ENCODE assay signal across 8 mouse cellular contexts in genomic region chr7:31082831-31083588, GRCm38 (mm10). TPM values are rescaled to one million over a fixed set of nuclear protein-coding genes. Genes with fewer than 3 reads are reported as not detected.
DNase-seq lines count a peak whose midpoint lies in the region; ATAC-seq lines count a peak whose summit lies in the region.

No protein-coding gene starts in this region.

- H3K4me2 ChIP-seq in forebrain, embryonic 11.5 days (ENCODE audit: low read depth, low read length, severe bottlenecking), result no peak overlapping the region
- no peak overlapping the region for H3K4me2 ChIP-seq in stomach, embryonic 15.5 days

- no peaks in the 10 kb centered on the region for H3K36me3 ChIP-seq in forebrain, embryonic 10.5 days (replicated peaks)
- H3K36me3 ChIP-seq in forebrain, embryonic 11.5 days (ENCODE audit: control insufficient read depth, insufficient read depth, low read length), result no peaks in the 10 kb centered on the region
- no peaks in the 10 kb centered on the region for H3K36me3 ChIP-seq in stomach, embryonic 15.5 days

- no peaks in the 10 kb centered on the region for H3K9me3 ChIP-seq in forebrain, embryonic 10.5 days
- no peaks in the 10 kb centered on the region for H3K9me3 ChIP-seq in forebrain, embryonic 11.5 days (ENCODE audit: control insufficient read depth, low read length)
- H3K9me3 ChIP-seq in stomach, embryonic 15.5 days, result no peaks in the 10 kb centered on the region

- no peaks in the 10 kb centered on the region for H3K27me3 ChIP-seq in forebrain, embryonic 10.5 days (ENCODE audit: poor library complexity, severe bottlenecking)
- H3K27me3 ChIP-seq in forebrain, embryonic 11.5 days (ENCODE audit: control insufficient read depth, insufficient read depth, low read length), result no peaks in the 10 kb centered on the region
- H3K27me3 ChIP-seq in stomach, embryonic 15.5 days (replicated peaks), result no peaks in the 10 kb centered on the region

- H3K9ac ChIP-seq in forebrain, embryonic 11.5 days (ENCODE audit: low read length), result no peak overlapping the region
- H3K9ac ChIP-seq in stomach, embryonic 15.5 days, result no peak overlapping the region

- ATAC-seq in forebrain, embryonic 11.5 days (replicated peaks; ENCODE audit: low FRiP score), result no peak
- no peak for ATAC-seq in stomach, embryonic 15.5 days (ENCODE audit: insufficient read depth, low FRiP score, low read depth)

- DNase-seq in forebrain, embryonic 10.5 days (ENCODE audit: extremely low spot score, low spot score), result no peak
- DNase-seq in forebrain, embryonic 11.5 days (ENCODE audit: low spot score), result no peak
- peak; percentile 60 for DNase-seq in right cerebral cortex, adult 18-20 months
- no peak for DNase-seq in right cerebral cortex, postnatal 25 days
- peak; percentile 93 for DNase-seq in gastrocnemius, postnatal 25 days
- peak; percentile 84 for DNase-seq in layer of hippocampus, adult 9-11 months
- no peak for DNase-seq in urinary bladder, adult 2 months (ENCODE audit: low spot score)

- peak overlapping the region; percentile 76 for H3K27ac ChIP-seq in forebrain, embryonic 10.5 days
- H3K27ac ChIP-seq in forebrain, embryonic 11.5 days (ENCODE audit: low read depth, low read length), result no peak overlapping the region
- H3K27ac ChIP-seq in stomach, embryonic 15.5 days, result peak overlapping the region; percentile 35; the same call in 1 of the 2 replicates

- peaks cover 34% of the 10 kb centered on the region for H3K4me1 ChIP-seq in forebrain, embryonic 10.5 days
- 0 out of 2 replicates have a peak, but pooled peaks cover 3% of the 10 kb centered on the region for H3K4me1 ChIP-seq in forebrain, embryonic 11.5 days (replicated peaks; ENCODE audit: control insufficient read depth, insufficient read depth, low read length)
- H3K4me1 ChIP-seq in stomach, embryonic 15.5 days, result peaks cover 17% of the 10 kb centered on the region

- H3K4me3 ChIP-seq in forebrain, embryonic 10.5 days, result no peak overlapping the region
- no peak overlapping the region for H3K4me3 ChIP-seq in forebrain, embryonic 11.5 days (ENCODE audit: low read depth, low read length)
- H3K4me3 ChIP-seq in stomach, embryonic 15.5 days (replicated peaks), result no peak overlapping the region

- WGBS in forebrain, embryonic 10.5 days, result 63% methylated on average over 14 of the region's 14 CpGs
- 61% methylated on average over 14 of the region's 14 CpGs for WGBS in forebrain, embryonic 11.5 days
- 64% methylated on average over 14 of the region's 14 CpGs for WGBS in stomach, embryonic 15.5 days

RNA-seq across cellular contexts. Expression of gene Fxyd3, which starts 6.5 kb away (rescaled TPM):
- polyA plus RNA-seq in forebrain, embryonic 10.5 days (2016; fragmentation: Nextera tagmentation; extraction: Ambion mirVana), result 1.9 and 2.8 TPM in 2 replicates
- 2.0 and 3.3 TPM in 2 replicates for polyA plus RNA-seq in forebrain, embryonic 11.5 days (2014; fragmentation: Nextera tagmentation; extraction: Ambion mirVana)
- 1 to 10 TPM; 1.7 to 3.2 TPM for total RNA-seq in gastrocnemius, postnatal 25 days (2021)
- polyA plus RNA-seq in stomach, embryonic 15.5 days (2015; fragmentation: Nextera tagmentation; extraction: Ambion mirVana), result 364 and 383 TPM in 2 replicates
- polyA plus RNA-seq in urinary bladder, adult 2 months (2012; rRNA removed), result 445 and 558 TPM in 2 replicates

RNA-seq across cellular contexts. Expression of gene Lgi4, which starts 23.9 kb away (rescaled TPM):
- 0.58 and 0.68 TPM in 2 replicates for polyA plus RNA-seq in forebrain, embryonic 10.5 days (2016; fragmentation: Nextera tagmentation; extraction: Ambion mirVana)
- polyA plus RNA-seq in forebrain, embryonic 11.5 days (2014; fragmentation: Nextera tagmentation; extraction: Ambion mirVana), result 0.36 and 0.44 TPM in 2 replicates
- 1 to 10 TPM; 4.1 to 5.4 TPM for total RNA-seq in gastrocnemius, postnatal 25 days (2021)
- polyA plus RNA-seq in stomach, embryonic 15.5 days (2015; fragmentation: Nextera tagmentation; extraction: Ambion mirVana), result 1.6 and 1.9 TPM in 2 replicates
- 16.0 and 17.8 TPM in 2 replicates for polyA plus RNA-seq in urinary bladder, adult 2 months (2012; rRNA removed)

RNA-seq across cellular contexts. Expression of gene Fxyd1, which starts 26.0 kb away (rescaled TPM):
- 2.2 and 2.5 TPM in 2 replicates for polyA plus RNA-seq in forebrain, embryonic 10.5 days (2016; fragmentation: Nextera tagmentation; extraction: Ambion mirVana)
- 2.9 and 4.0 TPM in 2 replicates for polyA plus RNA-seq in forebrain, embryonic 11.5 days (2014; fragmentation: Nextera tagmentation; extraction: Ambion mirVana)
- 1,000 to 10,000 TPM; 1,050 to 1,262 TPM for total RNA-seq in gastrocnemius, postnatal 25 days (2021)
- 89.3 and 110 TPM in 2 replicates for polyA plus RNA-seq in stomach, embryonic 15.5 days (2015; fragmentation: Nextera tagmentation; extraction: Ambion mirVana)
- 494 and 552 TPM in 2 replicates for polyA plus RNA-seq in urinary bladder, adult 2 months (2012; rRNA removed)

RNA-seq across cellular contexts. Expression of gene Fxyd7, which starts 31.7 kb away (rescaled TPM):
- 0.36 and 1.1 TPM in 2 replicates for polyA plus RNA-seq in forebrain, embryonic 10.5 days (2016; fragmentation: Nextera tagmentation; extraction: Ambion mirVana)
- polyA plus RNA-seq in forebrain, embryonic 11.5 days (2014; fragmentation: Nextera tagmentation; extraction: Ambion mirVana), result 4.1 and 4.9 TPM in 2 replicates
- total RNA-seq in gastrocnemius, postnatal 25 days (2021), result 1 to 10 TPM; 1.9 to 2.1 TPM
- polyA plus RNA-seq in stomach, embryonic 15.5 days (2015; fragmentation: Nextera tagmentation; extraction: Ambion mirVana), result 21.6 and 25.0 TPM in 2 replicates
- polyA plus RNA-seq in urinary bladder, adult 2 months (2012; rRNA removed), result 7.4 and 10.7 TPM in 2 replicates

RNA-seq across cellular contexts. Expression of gene Hpn, which starts 32.1 kb away (rescaled TPM):
- 1.4 and 1.9 TPM in 2 replicates for polyA plus RNA-seq in forebrain, embryonic 10.5 days (2016; fragmentation: Nextera tagmentation; extraction: Ambion mirVana)
- polyA plus RNA-seq in forebrain, embryonic 11.5 days (2014; fragmentation: Nextera tagmentation; extraction: Ambion mirVana), result 0.29 and 0.39 TPM in 2 replicates
- 10 to 100 TPM; 15.5 to 17.3 TPM for total RNA-seq in gastrocnemius, postnatal 25 days (2021)
- polyA plus RNA-seq in stomach, embryonic 15.5 days (2015; fragmentation: Nextera tagmentation; extraction: Ambion mirVana), result 35.3 and 36.9 TPM in 2 replicates
- polyA plus RNA-seq in urinary bladder, adult 2 months (2012; rRNA removed), result 2.2 and 2.7 TPM in 2 replicates

Comparison
In these comparisons a context has a peak if more than half of its experiments do, and no peak if none do; other contexts are left out.
1. DNase-seq: peak in right cerebral cortex, adult 18-20 months (single experiment), gastrocnemius, postnatal 25 days (single experiment) and layer of hippocampus, adult 9-11 months (single experiment); none in forebrain, embryonic 10.5 days (single experiment), forebrain, embryonic 11.5 days (single experiment), right cerebral cortex, postnatal 25 days (single experiment) and urinary bladder, adult 2 months (single experiment).
2. RNA of gene Fxyd3, which starts 6.5 kb away (polyA plus RNA-seq): 445 to 558 TPM in urinary bladder, adult 2 months and 364 to 383 TPM in stomach, embryonic 15.5 days; 2.0 to 3.3 TPM in forebrain, embryonic 11.5 days and 1.9 to 2.8 TPM in forebrain, embryonic 10.5 days; every median in the first group is over 10 times any median in the second.
3. RNA of gene Fxyd1, which starts 26.0 kb away (polyA plus RNA-seq): 494 to 552 TPM in urinary bladder, adult 2 months and 89.3 to 110 TPM in stomach, embryonic 15.5 days; 2.9 to 4.0 TPM in forebrain, embryonic 11.5 days and 2.2 to 2.5 TPM in forebrain, embryonic 10.5 days; every median in the first group is over 10 times any median in the second.